Mouse (Mus musculus) left cerebral cortex, adult 18-20 months (tissue): ENCODE results near the gene Palmd. TPM values are rescaled to one million over a fixed set of nuclear protein-coding genes. Genes with fewer than 3 reads are reported as not detected.
A peak's percentile ranks its signal among the peaks of the same experiment; 100 is the strongest.

ENCODE experiments used
- DNase-seq, 2 experiments: peaks; one replicate each; pipeline ENCODE4 v3.0.0; 2021 to 2022; ENCODE audit warnings: low spot score in 2 of 2, mixed read lengths in 1 of 2
- total RNA-seq, 2 experiments: library from RNA; stranded (reverse); gene quantifications; 2 replicates each; pipeline ENCODE4 v1.2.3; 2021

Palmd gene
- total RNA-seq, 2 experiments from 2014 or later = 18.6 to 19.0 TPM

GRCm38 (mm10) chr3:116961354-116962142, 7.2 kb downstream of the Palmd start:
- DNase-seq = no peak

- no peak for DNase-seq
Measured at GRCm38 (mm10) chr3:116960414-116960813, 8.4 kb downstream of the Palmd start.

GRCm38 (mm10) chr3:116955061-116955460, 13.7 kb downstream of the Palmd start:
- no peak for DNase-seq

- no peak for DNase-seq
Measured at GRCm38 (mm10) chr3:116953366-116953765, 15.4 kb downstream of the Palmd start.

- DNase-seq = no peak
Measured at GRCm38 (mm10) chr3:116952242-116952899, 16.4 kb downstream of the Palmd start.

GRCm38 (mm10) chr3:116951489-116951888, 17.3 kb downstream of the Palmd start:
- no peak for DNase-seq

- DNase-seq = no peak
Measured at GRCm38 (mm10) chr3:116950665-116951115, 18.1 kb downstream of the Palmd start.

GRCm38 (mm10) chr3:116946476-116946875, 22.3 kb downstream of the Palmd start:
- no peak for DNase-seq

GRCm38 (mm10) chr3:116943422-116943821, 25.4 kb downstream of the Palmd start:
- DNase-seq = peak; percentile 23 to 52

- no peak for DNase-seq
Measured at GRCm38 (mm10) chr3:116942751-116943150, 26.0 kb downstream of the Palmd start.

- no peak for DNase-seq
Measured at GRCm38 (mm10) chr3:116941559-116942117, 27.1 kb downstream of the Palmd start.

- peak; percentile 28 to 66 for DNase-seq
Measured at GRCm38 (mm10) chr3:116940804-116941558, 27.8 kb downstream of the Palmd start.

GRCm38 (mm10) chr3:116936934-116937691, 31.7 kb downstream of the Palmd start:
- no peak for DNase-seq

- DNase-seq = no peak
Measured at GRCm38 (mm10) chr3:116933158-116933557, 35.6 kb downstream of the Palmd start.

GRCm38 (mm10) chr3:116928994-116929393, 39.8 kb downstream of the Palmd start:
- DNase-seq = no peak

GRCm38 (mm10) chr3:116923042-116923441, 45.7 kb downstream of the Palmd start:
- no peak for DNase-seq

GRCm38 (mm10) chr3:116921535-116921934, 47.3 kb downstream of the Palmd start:
- DNase-seq = no peak

- no peak for DNase-seq
Measured at GRCm38 (mm10) chr3:116917016-116917415, 51.8 kb downstream of the Palmd start.

- no peak for DNase-seq
Measured at GRCm38 (mm10) chr3:116914931-116915330, 53.9 kb downstream of the Palmd start.

- DNase-seq = no peak
Measured at GRCm38 (mm10) chr3:116914374-116914773, 54.4 kb downstream of the Palmd start.

GRCm38 (mm10) chr3:116906596-116906995, 62.2 kb downstream of the Palmd start:
- DNase-seq = peak; percentile 26
